Mouse (Mus musculus) small intestine, adult 2 months (tissue): Measurements from ENCODE around the gene Dazap1.

Experiments used
- CTCF ChIP-seq: fragments of 200-500 bp; IDR thresholded peaks from 2 replicates; pipeline ENCODE4 v1.5.1; 2012; ENCODE audit warnings: low read depth, mild to moderate bottlenecking, control low read depth, inconsistent platforms, low read length, moderate library complexity, mixed read lengths; ENCODE audit not compliant: insufficient replicate concordance, insufficient read length; ENCODE audit errors: extremely low read depth
- POLR2A ChIP-seq: fragments of 200-500 bp; IDR thresholded peaks from 2 replicates; pipeline ENCODE4 v1.6.1; 2012; ENCODE audit warnings: low read depth, mild to moderate bottlenecking, control low read depth, inconsistent platforms, low read length, moderate library complexity

GRCm38 (mm10) chr10:80294788-80295303, 33.6 kb downstream of the Dazap1 start:
- no peak for TF ChIP-seq POLR2A
- TF ChIP-seq CTCF = no peak
